Mouse (Mus musculus) embryonic facial prominence, embryonic 12.5 days (tissue): ENCODE measurements around the gene Clec5a. TPM values are rescaled to one million over a fixed set of nuclear protein-coding genes. Genes with fewer than 3 reads are reported as not detected.

ENCODE experiments used
- ATAC-seq: fragments of 200-750 bp; cut with Nextera tagmentation; 2 replicates; pipeline ENCODE4 v1.8.0; 2017; ENCODE audit not compliant: insufficient number of reproducible peaks, insufficient read depth, low FRiP score, low TSS enrichment
- H3K27ac ChIP-seq: fragments of 300-500 bp; sonication (generic); 2 replicates; pipeline ENCODE4 v1.5.1; 2016; ENCODE audit warnings: mild to moderate bottlenecking
- H3K27me3 ChIP-seq: fragments of 300-500 bp; sonication (generic); 2 replicates; pipeline ENCODE4 v1.6.1; 2016; ENCODE audit warnings: mild to moderate bottlenecking, moderate library complexity
- H3K36me3 ChIP-seq: fragments of 300-500 bp; sonication (generic); 2 replicates; pipeline ENCODE4 v1.6.1; 2016; ENCODE audit warnings: mild to moderate bottlenecking
- H3K4me1 ChIP-seq: fragments of 300-500 bp; sonication (generic); 2 replicates; pipeline ENCODE4 v1.6.1; 2016
- H3K4me2 ChIP-seq: fragments of 300-500 bp; sonication (generic); replicated peaks from 2 replicates; pipeline ENCODE4 v1.6.1; 2016; ENCODE audit warnings: mild to moderate bottlenecking, moderate library complexity
- H3K4me3 ChIP-seq: fragments of 300-500 bp; sonication (generic); 2 replicates; pipeline ENCODE4 v1.5.1; 2016; ENCODE audit warnings: mild to moderate bottlenecking
- H3K9ac ChIP-seq: fragments of 300-500 bp; sonication (generic); 2 replicates; pipeline ENCODE4 v1.6.1; 2016; ENCODE audit warnings: mild to moderate bottlenecking, moderate library complexity
- H3K9me3 ChIP-seq: fragments of 300-500 bp; sonication (generic); 2 replicates; pipeline ENCODE4 v1.6.1; 2016; ENCODE audit warnings: mild to moderate bottlenecking, moderate library complexity
- WGBS: fragments of 180-500 bp; shearing (Covaris S2); methylation state at CpG from one replicate; pipeline ENCODE4 v1.1.7; 2016; 5-methylcytosine and 5-hydroxymethylcytosine counted together
- polyA plus RNA-seq: library from polyadenylated mRNA; unstranded; fragments of >200 nt; fragmentation: Nextera tagmentation; extraction: Ambion mirVana; gene quantifications from 2 replicates; pipeline ENCODE4 v1.2.1, GENCODE M21; 2016

The Clec5a gene
- polyA plus RNA-seq, 1 experiment from 2014 or later, result 0.93 TPM

DNA sequence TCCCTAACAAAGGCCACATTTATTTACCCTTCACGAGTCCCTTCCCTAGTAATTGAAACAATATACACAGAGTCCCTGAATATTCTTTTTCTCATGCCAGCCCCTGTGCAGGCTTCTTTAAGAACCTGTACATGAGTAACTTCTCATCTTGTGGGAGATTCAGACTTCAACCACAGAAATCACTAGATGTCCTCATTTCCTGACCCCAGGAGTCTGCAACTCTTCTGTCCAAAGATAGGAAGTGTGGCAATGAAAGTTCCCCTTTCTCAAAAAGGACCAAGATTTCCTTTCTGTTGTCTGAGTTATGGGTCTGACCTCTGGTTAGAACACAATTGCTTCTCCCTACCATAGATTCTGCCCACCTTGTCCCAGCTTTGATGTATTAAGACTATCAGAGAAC is 9.3 kb downstream of the Clec5a start:
- no peak for ATAC-seq
- no peaks in the 10 kb centered on the region for H3K36me3 ChIP-seq
- no peaks in the 10 kb centered on the region for H3K27me3 ChIP-seq
- H3K4me3 ChIP-seq, result no peak overlapping the region
- WGBS, result 76% methylated on average over 1 of the region's 1 CpGs
- H3K9me3 ChIP-seq, result no peaks in the 10 kb centered on the region
- no peak overlapping the region for H3K9ac ChIP-seq
- H3K27ac ChIP-seq, result no peak overlapping the region
- no peak overlapping the region for H3K4me2 ChIP-seq
- H3K4me1 ChIP-seq, result no peaks in the 10 kb centered on the region

GRCm38 (mm10) chr6:40573618-40574017 is 12.0 kb downstream of the Clec5a start:
- 79% methylated on average over 3 of the region's 3 CpGs for WGBS
- H3K4me3 ChIP-seq, result no peak overlapping the region
- no peak overlapping the region for H3K4me2 ChIP-seq
- H3K9me3 ChIP-seq, result no peaks in the 10 kb centered on the region
- ATAC-seq, result no peak
- H3K36me3 ChIP-seq, result no peaks in the 10 kb centered on the region
- no peaks in the 10 kb centered on the region for H3K4me1 ChIP-seq
- H3K27ac ChIP-seq, result no peak overlapping the region
- H3K9ac ChIP-seq, result no peak overlapping the region
- H3K27me3 ChIP-seq, result no peaks in the 10 kb centered on the region

DNA sequence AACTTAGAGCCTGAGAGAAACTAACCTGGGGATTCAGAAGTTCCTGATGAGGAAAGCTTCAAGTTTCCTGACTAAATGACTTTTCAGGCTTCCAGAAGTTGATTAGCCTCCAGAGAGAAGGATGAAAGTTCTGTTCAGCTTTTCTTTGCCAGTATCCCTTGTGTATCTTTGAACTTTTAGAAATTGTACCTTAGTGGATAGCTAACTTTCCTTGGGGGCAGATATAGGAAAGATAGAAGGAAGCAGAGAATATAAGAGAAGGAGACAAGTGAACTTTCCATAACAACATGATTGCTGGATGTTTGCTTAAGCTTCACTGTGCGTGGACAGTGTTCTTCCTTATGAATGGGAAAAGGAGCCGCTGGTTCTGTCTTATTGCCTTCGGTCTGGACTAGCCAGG is 16.4 kb downstream of the Clec5a start, which contains the start of gene Olfr460:
Gene Olfr460, plus strand, starts transcription at position 301 of the 400 bp plus-strand sequence.
- Histone ChIP-seq H3K27me3 (no peaks in the 10 kb centered on the region), H3K9ac (no peak within 1 kb of the TSS), H3K4me2 (no peak within 1 kb of the TSS), H3K36me3 (no peaks in the 10 kb centered on the region), H3K4me3 (no peak within 1 kb of the TSS), H3K9me3 (no peaks in the 10 kb centered on the region), H3K4me1 (no peaks in the 10 kb centered on the region), H3K27ac (no peak within 1 kb of the TSS)
- ATAC-seq, result no peak
- 87% methylated on average over 3 of the region's 3 CpGs for WGBS

GRCm38 (mm10) chr6:40554950-40555349 is 30.7 kb downstream of the Clec5a start, which contains the start of gene Olfr461:
Gene Olfr461 (minus strand): TSS chr6:40555050.
- WGBS, result 70% methylated on average over 2 of the region's 2 CpGs
- no peak within 1 kb of the TSS for H3K4me2 ChIP-seq
- no peaks in the 10 kb centered on the region for H3K36me3 ChIP-seq
- H3K9me3 ChIP-seq, result no peaks in the 10 kb centered on the region
- H3K4me1 ChIP-seq, result no peaks in the 10 kb centered on the region
- ATAC-seq, result no peak
- H3K9ac ChIP-seq, result no peak within 1 kb of the TSS
- no peak within 1 kb of the TSS for H3K27ac ChIP-seq
- no peak within 1 kb of the TSS for H3K4me3 ChIP-seq
- H3K27me3 ChIP-seq, result no peaks in the 10 kb centered on the region

- Histone ChIP-seq H3K9me3 (no peaks in the 10 kb centered on the region), H3K27ac (no peak overlapping the region), H3K4me2 (no peak overlapping the region), H3K4me1 (no peaks in the 10 kb centered on the region), H3K4me3 (no peak overlapping the region), H3K9ac (no peak overlapping the region), H3K36me3 (no peaks in the 10 kb centered on the region), H3K27me3 (no peaks in the 10 kb centered on the region)
- WGBS, result 86% methylated on average over 10 of the region's 10 CpGs
- ATAC-seq, result no peak
Measured at GRCm38 (mm10) chr6:40544690-40545089, 40.9 kb downstream of the Clec5a start.

Other genes with a start within 250 kb of the Clec5a start
- 12.1 and 15.2 TPM in 2 replicates for gene E330009J07Rik, start 149.7 kb downstream of the Clec5a start, polyA plus RNA-seq
- gene Wee2, start 146.7 kb downstream of the Clec5a start, polyA plus RNA-seq, result not detected in 2 replicates
- 181 and 188 TPM in 2 replicates for gene Ssbp1, start 114.5 kb downstream of the Clec5a start, polyA plus RNA-seq
- not detected in 2 replicates for gene Tas2r137, start 94.6 kb downstream of the Clec5a start, polyA plus RNA-seq
- 0.17 and 0.23 TPM in 2 replicates for gene Tas2r108, start 92.3 kb downstream of the Clec5a start, polyA plus RNA-seq
- gene Prss37, start 66.3 kb downstream of the Clec5a start, polyA plus RNA-seq, result not detected in 2 replicates
- gene Olfr461, start 30.8 kb downstream of the Clec5a start, polyA plus RNA-seq, result 0.10 TPM in 1 of 2 replicates, not detected in the other
- gene Olfr460, start 16.3 kb downstream of the Clec5a start, polyA plus RNA-seq, result not detected in 2 replicates
- gene Tas2r138, start 27.5 kb upstream of the Clec5a start, polyA plus RNA-seq, result not detected in 2 replicates
- 0.06 TPM in 1 of 2 replicates, not detected in the other for gene Mgam, start 43.0 kb upstream of the Clec5a start, polyA plus RNA-seq